Mouse (Mus musculus): Measurements from ENCODE around the gene Nbas. TPM values are rescaled to one million over a fixed set of nuclear protein-coding genes. Genes with fewer than 3 reads are reported as not detected.

Gene Nbas
- polyA plus RNA-seq, 1 experiment from 2014 or later = 13.7 TPM

- H3K4me2 ChIP-seq (ENCODE audit: low read length) = no peak overlapping the region
- H3K27me3 ChIP-seq (replicated peaks; ENCODE audit: control insufficient read depth, insufficient read depth, low read length) = no peaks in the 10 kb centered on the region
- no peak overlapping the region for H3K4me3 ChIP-seq (replicated peaks; ENCODE audit: low read length)
- H3K9ac ChIP-seq (replicated peaks; ENCODE audit: low read depth, low read length) = no peak overlapping the region
- WGBS = 39% methylated on average over 7 of the region's 7 CpGs
- no peaks in the 10 kb centered on the region for H3K36me3 ChIP-seq (ENCODE audit: control insufficient read depth, insufficient read depth)
- no peak overlapping the region for H3K27ac ChIP-seq (ENCODE audit: low read length)
- H3K4me1 ChIP-seq (replicated peaks; ENCODE audit: control insufficient read depth, insufficient read depth, low read length) = 0 out of 2 replicates have a peak, but pooled peaks cover 4% of the 10 kb centered on the region
- H3K9me3 ChIP-seq (ENCODE audit: control insufficient read depth, low read length) = no peaks in the 10 kb centered on the region
- peak; percentile 59; the same call in 1 of the 2 replicates for ATAC-seq
These were observed 346.7 kb downstream of the Nbas start for GRCm38 (mm10) chr12:13615661-13616060.

GRCm38 (mm10) chr12:13622150-13622822 lies 353.4 kb downstream of the Nbas start:
- no peaks in the 10 kb centered on the region for H3K36me3 ChIP-seq (ENCODE audit: control insufficient read depth, insufficient read depth)
- H3K4me3 ChIP-seq (replicated peaks; ENCODE audit: low read length) = no peak overlapping the region
- peaks cover 2% of the 10 kb centered on the region for H3K4me1 ChIP-seq (replicated peaks; ENCODE audit: control insufficient read depth, insufficient read depth, low read length)
- no peaks in the 10 kb centered on the region for H3K27me3 ChIP-seq (replicated peaks; ENCODE audit: control insufficient read depth, insufficient read depth, low read length)
- H3K9me3 ChIP-seq (ENCODE audit: control insufficient read depth, low read length) = no peaks in the 10 kb centered on the region
- H3K27ac ChIP-seq (ENCODE audit: low read length) = no peak overlapping the region
- no peak overlapping the region for H3K4me2 ChIP-seq (ENCODE audit: low read length)
- WGBS = 71% methylated on average over 15 of the region's 15 CpGs
- ATAC-seq = no peak
- H3K9ac ChIP-seq (replicated peaks; ENCODE audit: low read depth, low read length) = no peak overlapping the region

DNA sequence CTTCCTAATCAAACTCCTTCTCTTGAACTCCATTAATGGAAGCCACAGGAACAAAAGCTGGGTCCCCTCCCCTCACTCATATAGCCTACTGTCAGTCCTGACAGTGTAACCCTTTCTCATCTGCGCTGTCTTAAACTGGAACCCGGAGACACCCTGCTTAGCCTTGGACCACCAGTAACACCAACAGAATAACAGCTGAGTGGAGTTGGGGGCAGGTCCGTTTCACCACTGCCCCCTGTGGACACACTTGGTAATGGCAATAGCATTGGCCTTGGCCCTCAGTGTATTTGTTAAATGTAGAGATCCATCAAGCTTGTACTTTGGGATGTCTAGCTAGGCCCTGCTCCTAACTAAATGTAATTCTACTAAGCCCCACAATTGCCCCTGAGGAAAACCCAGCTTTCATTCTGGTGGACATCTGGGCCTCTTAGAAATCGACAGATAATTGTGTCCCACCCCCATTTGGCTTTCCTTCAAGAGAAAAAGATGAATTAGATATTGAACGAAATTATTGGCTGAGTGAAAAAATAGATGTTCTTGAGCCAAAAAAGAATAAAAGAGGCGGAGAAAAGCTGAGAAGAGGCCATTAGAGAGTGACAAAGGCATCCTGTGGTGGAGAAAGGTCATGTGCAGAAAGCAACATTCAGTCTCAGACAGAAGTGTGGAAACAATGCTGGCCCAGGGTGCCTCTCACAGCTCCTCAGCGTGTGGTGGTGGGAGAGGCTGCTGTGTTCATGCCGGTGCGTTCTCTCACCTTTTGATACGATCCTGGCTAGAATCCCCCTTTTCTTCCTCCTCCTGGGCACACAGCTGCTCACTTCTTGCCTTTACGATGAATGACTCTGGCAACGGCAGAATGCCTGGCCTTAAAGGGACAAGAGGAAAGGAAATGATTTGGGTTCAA lies 358.1 kb downstream of the Nbas start:
- Histone ChIP-seq H3K4me1 (replicated peaks; ENCODE audit: control insufficient read depth, insufficient read depth, low read length) (peaks cover 4% of the 10 kb centered on the region), H3K27me3 (replicated peaks; ENCODE audit: control insufficient read depth, insufficient read depth, low read length) (no peaks in the 10 kb centered on the region), H3K9me3 (ENCODE audit: control insufficient read depth, low read length) (no peaks in the 10 kb centered on the region), H3K4me2 (ENCODE audit: low read length) (no peak overlapping the region), H3K9ac (replicated peaks; ENCODE audit: low read depth, low read length) (no peak overlapping the region), H3K36me3 (ENCODE audit: control insufficient read depth, insufficient read depth) (no peaks in the 10 kb centered on the region), H3K27ac (ENCODE audit: low read length) (no peak overlapping the region), H3K4me3 (replicated peaks; ENCODE audit: low read length) (no peak overlapping the region)
- peak; percentile 72 for ATAC-seq
- WGBS = 21% methylated on average over 12 of the region's 12 CpGs

Other genes with a start within 250 kb of the Nbas start
- gene Ddx1, start 19.9 kb upstream of the Nbas start, polyA plus RNA-seq (2015; fragmentation: Nextera tagmentation; extraction: Ambion mirVana) = 157 and 163 TPM in 2 replicates

All from forebrain, embryonic 16.5 days (tissue).